Mouse (Mus musculus) urinary bladder, adult 2 months (tissue): Measurements from ENCODE around the gene Hsf4. TPM values are rescaled to one million over a fixed set of nuclear protein-coding genes. Genes with fewer than 3 reads are reported as not detected.

Source experiments
- DNase-seq: peaks from one replicate; pipeline ENCODE4 v3.0.0; 2022; ENCODE audit warnings: low spot score
- polyA plus RNA-seq: library from polyadenylated mRNA; depleted of rRNA; stranded (reverse); fragments of >200 nt; gene quantifications from 2 replicates; pipeline ENCODE4 v1.2.3, GENCODE M21; 2012

Gene Hsf4
- polyA plus RNA-seq, 1 experiment = 4.8 TPM

- no peak for DNase-seq
Measured at GRCm38 (mm10) chr8:105259721-105260320, 9.8 kb upstream of the Hsf4 start.

GRCm38 (mm10) chr8:105260371-105261099 lies 9.1 kb upstream of the Hsf4 start:
- DNase-seq = no peak

- no peak for DNase-seq
Measured at GRCm38 (mm10) chr8:105261326-105261980, 8.1 kb upstream of the Hsf4 start.

GRCm38 (mm10) chr8:105263244-105263912 lies 6.2 kb upstream of the Hsf4 start:
- DNase-seq = no peak

GRCm38 (mm10) chr8:105264024-105264982 lies 5.3 kb upstream of the Hsf4 start, which contains the start of the genes Tradd and Fbxl8:
Gene Tradd (minus strand): TSS chr8:105264609.
Gene Fbxl8 (plus strand): TSS chr8:105264648.
- DNase-seq = peak; percentile 69

GRCm38 (mm10) chr8:105265128-105265527 lies 4.5 kb upstream of the Hsf4 start:
- DNase-seq = no peak

- DNase-seq = no peak
Measured at GRCm38 (mm10) chr8:105266775-105267174, 2.8 kb upstream of the Hsf4 start.

GRCm38 (mm10) chr8:105268342-105269074 lies 1.1 kb upstream of the Hsf4 start:
- no peak for DNase-seq

GRCm38 (mm10) chr8:105269075-105269458 lies 534 bp upstream of the Hsf4 start:
- DNase-seq = no peak

- DNase-seq = no peak
Measured at GRCm38 (mm10) chr8:105270101-105270915, 707 bp downstream of the Hsf4 start.

- DNase-seq = no peak
Measured at GRCm38 (mm10) chr8:105270916-105271186, 1.2 kb downstream of the Hsf4 start.

- no peak for DNase-seq
Measured at GRCm38 (mm10) chr8:105275387-105275786, 5.8 kb downstream of the Hsf4 start.

- DNase-seq = no peak
Measured at GRCm38 (mm10) chr8:105275840-105276239, 6.2 kb downstream of the Hsf4 start, which contains the start of gene Nol3. Gene Nol3 (plus strand): TSS chr8:105276140.

GRCm38 (mm10) chr8:105276292-105277120 lies 6.9 kb downstream of the Hsf4 start:
- no peak for DNase-seq

- DNase-seq = peak; percentile 74
Measured at GRCm38 (mm10) chr8:105278911-105279334, 9.3 kb downstream of the Hsf4 start.

- no peak for DNase-seq
Measured at GRCm38 (mm10) chr8:105280567-105280966, 11.0 kb downstream of the Hsf4 start.

GRCm38 (mm10) chr8:105281821-105282220 lies 12.2 kb downstream of the Hsf4 start:
- no peak for DNase-seq

GRCm38 (mm10) chr8:105282239-105282638 lies 12.6 kb downstream of the Hsf4 start:
- DNase-seq = no peak

GRCm38 (mm10) chr8:105283074-105283473 lies 13.5 kb downstream of the Hsf4 start:
- DNase-seq = no peak
